Mouse (Mus musculus): ENCODE measurements around the gene Klhl7. TPM values are rescaled to one million over a fixed set of nuclear protein-coding genes. Genes with fewer than 3 reads are reported as not detected.

Klhl7 gene
- 100 to 1,000 TPM; 124 to 125 TPM for total RNA-seq (2021)

- peak; percentile 88 to 93 for DNase-seq (ENCODE audit: extremely low spot score in 1 of 2, low spot score in 2 of 2)
- intact Hi-C loops (cut with DNase I) = no loop called here
These were observed at the start of gene Klhl7 for GRCm38 (mm10) chr5:24100106-24100809. Gene Klhl7, plus strand, starts transcription at chr5:24100605.

- intact Hi-C loops (cut with DNase I) = no loop called here
- DNase-seq (ENCODE audit: extremely low spot score in 1 of 2, low spot score in 2 of 2) = no peak
These were observed 48.4 kb upstream of the Klhl7 start for GRCm38 (mm10) chr5:24051755-24052675.

- intact Hi-C loops (cut with DNase I) = no loop called here
These were observed 46.9 kb upstream of the Klhl7 start for GRCm38 (mm10) chr5:24053245-24054190.

GRCm38 (mm10) chr5:24054382-24054781 is 46.0 kb upstream of the Klhl7 start:
- DNase-seq (ENCODE audit: extremely low spot score in 1 of 2, low spot score in 2 of 2) = no peak
- intact Hi-C loops (cut with DNase I) = no loop called here

More at GRCm38 (mm10) chr5:24053245-24054190, 46.9 kb upstream of the Klhl7 start:
- DNase-seq (ENCODE audit: extremely low spot score in 1 of 2, low spot score in 2 of 2) = no peak

- no peak for DNase-seq (ENCODE audit: extremely low spot score in 1 of 2, low spot score in 2 of 2)
- intact Hi-C loops (cut with DNase I) = no loop called here
These were observed 43.5 kb upstream of the Klhl7 start for GRCm38 (mm10) chr5:24056865-24057264.

- DNase-seq (ENCODE audit: extremely low spot score in 1 of 2, low spot score in 2 of 2) = no peak
- intact Hi-C loops (cut with DNase I) = no loop called here
These were observed 42.8 kb upstream of the Klhl7 start for GRCm38 (mm10) chr5:24057592-24057991.

GRCm38 (mm10) chr5:24060949-24061348 is 39.5 kb upstream of the Klhl7 start:
- DNase-seq (ENCODE audit: extremely low spot score in 1 of 2, low spot score in 2 of 2) = no peak
- intact Hi-C loops (cut with DNase I) = no loop called here

- DNase-seq (ENCODE audit: extremely low spot score in 1 of 2, low spot score in 2 of 2) = no peak
- intact Hi-C loops (cut with DNase I) = no loop called here
These were observed 37.4 kb upstream of the Klhl7 start for GRCm38 (mm10) chr5:24063034-24063433.

GRCm38 (mm10) chr5:24063545-24063944 is 36.9 kb upstream of the Klhl7 start:
- intact Hi-C loops (cut with DNase I) = no loop called here
- DNase-seq (ENCODE audit: extremely low spot score in 1 of 2, low spot score in 2 of 2) = no peak

- intact Hi-C loops (cut with DNase I) = no loop called here
- no peak for DNase-seq (ENCODE audit: extremely low spot score in 1 of 2, low spot score in 2 of 2)
These were observed 31.4 kb upstream of the Klhl7 start for GRCm38 (mm10) chr5:24068955-24069354.

- intact Hi-C loops (cut with DNase I) = no loop called here
- DNase-seq (ENCODE audit: extremely low spot score in 1 of 2, low spot score in 2 of 2) = no peak
These were observed 28.4 kb upstream of the Klhl7 start for GRCm38 (mm10) chr5:24072031-24072430.

- DNase-seq (ENCODE audit: extremely low spot score in 1 of 2, low spot score in 2 of 2) = peak; percentile 53 to 78
- intact Hi-C loops (cut with DNase I) = loop anchor here (2.0 kb wide), 1 partner anchor 226 kb away; no protein-coding TSS in a partner anchor
These were observed 23.3 kb upstream of the Klhl7 start for GRCm38 (mm10) chr5:24076986-24077718.

- intact Hi-C loops (cut with DNase I) = loop anchor here (2.0 kb wide), 1 partner anchor 227 kb away; no protein-coding TSS in a partner anchor
- DNase-seq (ENCODE audit: extremely low spot score in 1 of 2, low spot score in 2 of 2) = no peak
These were observed 22.6 kb upstream of the Klhl7 start for GRCm38 (mm10) chr5:24077739-24078306.

GRCm38 (mm10) chr5:24078420-24079179 is 21.8 kb upstream of the Klhl7 start:
- intact Hi-C loops (cut with DNase I) = no loop called here
- peak in 1 of 2 experiments; percentile 32 for DNase-seq (ENCODE audit: extremely low spot score in 1 of 2, low spot score in 2 of 2)

- intact Hi-C loops (cut with DNase I) = no loop called here
- DNase-seq (ENCODE audit: extremely low spot score in 1 of 2, low spot score in 2 of 2) = no peak
These were observed 19.6 kb upstream of the Klhl7 start for GRCm38 (mm10) chr5:24080826-24081225.

- DNase-seq (ENCODE audit: extremely low spot score in 1 of 2, low spot score in 2 of 2) = no peak
- intact Hi-C loops (cut with DNase I) = no loop called here
These were observed 15.6 kb upstream of the Klhl7 start for GRCm38 (mm10) chr5:24084835-24085234.

GRCm38 (mm10) chr5:24086241-24086640 is 14.2 kb upstream of the Klhl7 start:
- no peak for DNase-seq (ENCODE audit: extremely low spot score in 1 of 2, low spot score in 2 of 2)
- intact Hi-C loops (cut with DNase I) = no loop called here
